ENCODE assay signal across 35 mouse cellular contexts in the genomic region with DNA sequence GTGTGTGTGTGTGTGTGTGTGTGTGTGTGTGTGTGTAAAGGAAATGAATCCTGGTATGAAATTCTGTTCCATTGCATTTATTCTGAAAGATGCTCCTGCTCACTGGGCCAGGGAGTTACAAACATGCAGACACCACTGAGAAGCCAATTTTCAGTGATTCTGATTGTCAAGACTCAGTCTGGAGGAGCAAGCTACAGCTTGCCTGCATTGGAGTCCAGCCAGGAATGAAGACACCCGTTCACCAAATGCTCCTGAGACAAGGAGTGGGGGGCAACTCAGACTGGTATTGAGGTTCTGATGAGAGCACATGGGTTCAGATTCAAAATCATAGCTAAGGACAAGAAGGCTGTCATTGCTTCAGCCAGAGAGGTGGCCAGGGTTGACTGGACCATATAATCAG.
DNase-seq lines count a peak whose midpoint lies in the region; ATAC-seq and TF ChIP-seq lines count a peak whose summit lies in the region.
"Had no signal": no experiment of that assay in that cellular context is flagged by ENCODE, and none has a peak within 500 bp of the region (broad histone marks: within the 10 kb centered on the region; RNA-seq: fewer than 3 reads in every experiment).

No protein-coding gene starts in this region.

- H3K27ac ChIP-seq in hindbrain, postnatal 0 days = no peak overlapping the region
- no peak overlapping the region for H3K27ac ChIP-seq in hindbrain, embryonic 12.5 days
- H3K27ac ChIP-seq in midbrain, postnatal 0 days (ENCODE audit: low read depth, low read length) = no peak overlapping the region
- H3K27ac ChIP-seq in midbrain, embryonic 16.5 days (ENCODE audit: low read length) = no peak overlapping the region
- H3K27ac ChIP-seq: embryonic facial prominence, embryonic 13.5 days; forebrain, embryonic 12.5 days; heart, embryonic 10.5 days; heart, embryonic 15.5 days; hindbrain, embryonic 13.5 days; limb, embryonic 10.5 days; limb, embryonic 15.5 days; liver, embryonic 13.5 days; macrophage; midbrain, embryonic 13.5 days; neural tube, embryonic 15.5 days had no signal

- H3K27me3 ChIP-seq in hindbrain, postnatal 0 days (ENCODE audit: insufficient read depth, low read length) = no peaks in the 10 kb centered on the region
- no peaks in the 10 kb centered on the region for H3K27me3 ChIP-seq in hindbrain, embryonic 12.5 days
- H3K27me3 ChIP-seq in midbrain, postnatal 0 days (ENCODE audit: insufficient read depth, low read length) = no peaks in the 10 kb centered on the region
- no peaks in the 10 kb centered on the region for H3K27me3 ChIP-seq in midbrain, embryonic 16.5 days (ENCODE audit: control insufficient read depth, insufficient read depth, low read depth, low read length)
- H3K27me3 ChIP-seq: embryonic facial prominence, embryonic 13.5 days; forebrain, embryonic 12.5 days; heart, embryonic 15.5 days; hindbrain, embryonic 13.5 days; limb, embryonic 15.5 days; liver, embryonic 13.5 days; midbrain, embryonic 13.5 days; neural tube, embryonic 15.5 days had no signal

- no peak for TF ChIP-seq CTCF in hindbrain, postnatal 0 days (IDR thresholded peaks at IDR 0.05; ENCODE audit: low read depth)
- no peak for TF ChIP-seq CTCF in midbrain, postnatal 0 days (IDR thresholded peaks at IDR 0.05)

- H3K4me2 ChIP-seq in hindbrain, postnatal 0 days (ENCODE audit: low read depth, low read length) = no peak overlapping the region
- H3K4me2 ChIP-seq in hindbrain, embryonic 12.5 days (replicated peaks) = no peak overlapping the region
- no peak overlapping the region for H3K4me2 ChIP-seq in midbrain, postnatal 0 days (ENCODE audit: low read depth, low read length, poor library complexity, severe bottlenecking)
- H3K4me2 ChIP-seq in midbrain, embryonic 16.5 days (ENCODE audit: low read length) = no peak overlapping the region
- H3K4me2 ChIP-seq: embryonic facial prominence, embryonic 13.5 days; forebrain, embryonic 12.5 days; heart, embryonic 15.5 days; hindbrain, embryonic 13.5 days; limb, embryonic 15.5 days; liver, embryonic 13.5 days; midbrain, embryonic 13.5 days; neural tube, embryonic 15.5 days had no signal

- 28% methylated on average over 1 of the region's 1 CpGs for WGBS in hindbrain, postnatal 0 days
- 83% methylated on average over 1 of the region's 1 CpGs for WGBS in hindbrain, embryonic 12.5 days
- 63% methylated on average over 1 of the region's 1 CpGs for WGBS in midbrain, postnatal 0 days
- 61% methylated on average over 1 of the region's 1 CpGs for WGBS in midbrain, embryonic 16.5 days

- no peak for ATAC-seq in hindbrain, postnatal 0 days
- no peak for ATAC-seq in hindbrain, embryonic 12.5 days (ENCODE audit: low FRiP score)
- no peak for ATAC-seq in midbrain, postnatal 0 days (ENCODE audit: low FRiP score)
- ATAC-seq in midbrain, embryonic 16.5 days = no peak
- ATAC-seq: activated CD4-positive, CD25-positive, alpha-beta regulatory T cell, adult 4 months; intestine, postnatal 0 days; lung, postnatal 0 days; midbrain, embryonic 13.5 days had no signal

- DNase-seq in cerebellum, postnatal 10 days = peak; percentile 70 to 72
- no peak for DNase-seq in cerebellum, postnatal 4 days (ENCODE audit: low spot score in 2 of 2)
- DNase-seq in hindbrain, postnatal 0 days (ENCODE audit: low spot score) = peak; percentile 18
- peak; percentile 28 for DNase-seq in midbrain, postnatal 0 days (ENCODE audit: low spot score)
- peak; percentile 14 to 31 for DNase-seq in layer of hippocampus, postnatal 14 days (ENCODE audit: low spot score in 2 of 2)
- no peak for DNase-seq in adrenal gland, postnatal 25 days
- DNase-seq: adrenal gland, adult 2 months; cerebellum, adult 18-20 months; cerebellum, postnatal 36 days; embryo, embryonic 11 days; gastrocnemius, postnatal 25 days; heart, postnatal 36 days; kidney, adult 9 months; kidney, postnatal 10 days; liver, embryonic 13.5 days; lung, adult 18-20 months; retina, postnatal 1 day; thymus, adult 2 months; thymus, postnatal 36 days had no signal

- H3K36me3 ChIP-seq in hindbrain, postnatal 0 days (ENCODE audit: insufficient read depth, low read length) = no peaks in the 10 kb centered on the region
- no peaks in the 10 kb centered on the region for H3K36me3 ChIP-seq in hindbrain, embryonic 12.5 days
- H3K36me3 ChIP-seq in midbrain, postnatal 0 days (ENCODE audit: insufficient read depth, low read length) = no peaks in the 10 kb centered on the region
- no peaks in the 10 kb centered on the region for H3K36me3 ChIP-seq in midbrain, embryonic 16.5 days (ENCODE audit: control insufficient read depth, insufficient read depth, low read length)
- H3K36me3 ChIP-seq: embryonic facial prominence, embryonic 13.5 days; forebrain, embryonic 12.5 days; heart, embryonic 10.5 days; heart, embryonic 15.5 days; hindbrain, embryonic 13.5 days; limb, embryonic 10.5 days; limb, embryonic 15.5 days; liver, embryonic 13.5 days; midbrain, embryonic 13.5 days; neural tube, embryonic 15.5 days had no signal

- H3K9ac ChIP-seq in hindbrain, postnatal 0 days (replicated peaks; ENCODE audit: low read length) = no peak overlapping the region
- H3K9ac ChIP-seq in hindbrain, embryonic 12.5 days = no peak overlapping the region
- H3K9ac ChIP-seq in midbrain, postnatal 0 days (replicated peaks; ENCODE audit: low read length, poor library complexity, severe bottlenecking) = no peak overlapping the region
- H3K9ac ChIP-seq in midbrain, embryonic 16.5 days (ENCODE audit: low read depth, low read length) = no peak overlapping the region
- H3K9ac ChIP-seq: embryonic facial prominence, embryonic 13.5 days; forebrain, embryonic 12.5 days; heart, embryonic 15.5 days; hindbrain, embryonic 13.5 days; limb, embryonic 15.5 days; liver, embryonic 13.5 days; midbrain, embryonic 13.5 days; neural tube, embryonic 15.5 days had no signal

- H3K4me3 ChIP-seq in hindbrain, postnatal 0 days (ENCODE audit: low read length) = no peak overlapping the region
- H3K4me3 ChIP-seq in hindbrain, embryonic 12.5 days = no peak overlapping the region
- no peak overlapping the region for H3K4me3 ChIP-seq in midbrain, postnatal 0 days (ENCODE audit: low read depth, low read length)
- H3K4me3 ChIP-seq in midbrain, embryonic 16.5 days (ENCODE audit: low read depth, low read length) = no peak overlapping the region
- H3K4me3 ChIP-seq: embryonic facial prominence, embryonic 13.5 days; erythroblast, embryonic 14.5 days; forebrain, embryonic 12.5 days; heart, embryonic 10.5 days; heart, embryonic 15.5 days; hindbrain, embryonic 13.5 days; limb, embryonic 10.5 days; limb, embryonic 15.5 days; liver, embryonic 13.5 days; midbrain, embryonic 13.5 days; neural tube, embryonic 15.5 days had no signal

- H3K4me1 ChIP-seq in hindbrain, postnatal 0 days (ENCODE audit: insufficient read depth, low read length) = no peaks in the 10 kb centered on the region
- no peaks in the 10 kb centered on the region for H3K4me1 ChIP-seq in hindbrain, embryonic 12.5 days
- no peaks in the 10 kb centered on the region for H3K4me1 ChIP-seq in midbrain, postnatal 0 days (ENCODE audit: insufficient read depth, low read length)
- no peaks in the 10 kb centered on the region for H3K4me1 ChIP-seq in midbrain, embryonic 16.5 days (ENCODE audit: control insufficient read depth, insufficient read depth, low read length)
- H3K4me1 ChIP-seq: forebrain, embryonic 12.5 days; heart, embryonic 10.5 days; heart, embryonic 15.5 days; hindbrain, embryonic 13.5 days; limb, embryonic 15.5 days; liver, embryonic 13.5 days; midbrain, embryonic 13.5 days; neural tube, embryonic 15.5 days had no signal

- H3K9me3 ChIP-seq in hindbrain, postnatal 0 days (ENCODE audit: low read length) = no peaks in the 10 kb centered on the region; the same call in 1 of the 2 replicates
- no peaks in the 10 kb centered on the region for H3K9me3 ChIP-seq in hindbrain, embryonic 12.5 days (replicated peaks)
- no peaks in the 10 kb centered on the region for H3K9me3 ChIP-seq in midbrain, postnatal 0 days (ENCODE audit: low read length)
- no peaks in the 10 kb centered on the region for H3K9me3 ChIP-seq in midbrain, embryonic 16.5 days (replicated peaks; ENCODE audit: control insufficient read depth, low read length, poor library complexity, severe bottlenecking)
- H3K9me3 ChIP-seq: embryonic facial prominence, embryonic 13.5 days; forebrain, embryonic 12.5 days; heart, embryonic 10.5 days; heart, embryonic 15.5 days; hindbrain, embryonic 13.5 days; limb, embryonic 10.5 days; limb, embryonic 15.5 days; liver, embryonic 13.5 days; midbrain, embryonic 13.5 days; neural tube, embryonic 15.5 days had no signal

Comparison
In these comparisons a context has a peak if more than half of its experiments do, and no peak if none do; other contexts are left out.
1. DNase-seq: peak in cerebellum, postnatal 10 days (2 of 2), hindbrain, postnatal 0 days (single experiment), midbrain, postnatal 0 days (single experiment) and layer of hippocampus, postnatal 14 days (2 of 2); none in cerebellum, postnatal 4 days (0 of 2) and adrenal gland, postnatal 25 days (single experiment).